Mouse (Mus musculus) heart, embryonic 14.5 days (tissue): ENCODE results near the gene Abraxas2. TPM values are rescaled to one million over a fixed set of nuclear protein-coding genes. Genes with fewer than 3 reads are reported as not detected.

Source experiments
- ATAC-seq: fragments of 200-750 bp; cut with Nextera tagmentation; 2 replicates; pipeline ENCODE4 v1.8.0; 2017; ENCODE audit warnings: low read depth, moderate TSS enrichment; ENCODE audit not compliant: insufficient number of reproducible peaks, insufficient read depth, low FRiP score
- H3K27ac ChIP-seq, 2 experiments: fragments of 200-500 bp in 1 of 2; fragments of 300-500 bp in 1 of 2; sonication (generic) in 1 of 2; replicated peaks in 1 of 2; 2 replicates each; pipeline ENCODE4 v1.5.1; 2012 to 2014; ENCODE audit warnings: low read depth in 2 of 2, low read length in 2 of 2, control low read depth in 1 of 2, mild to moderate bottlenecking in 1 of 2, mixed read lengths in 1 of 2; ENCODE audit not compliant: control insufficient read depth in 1 of 2, insufficient read depth in 1 of 2
- H3K27me3 ChIP-seq: fragments of 300-500 bp; sonication (generic); 2 replicates; pipeline ENCODE4 v1.6.1; 2014; ENCODE audit warnings: mild to moderate bottlenecking, low read length, control low read depth; ENCODE audit not compliant: control insufficient read depth, insufficient read depth
- H3K36me3 ChIP-seq: fragments of 300-500 bp; sonication (generic); 2 replicates; pipeline ENCODE4 v1.6.1; 2014; ENCODE audit warnings: mild to moderate bottlenecking, control low read depth, low read length, mixed read lengths; ENCODE audit not compliant: control insufficient read depth, insufficient read depth
- H3K4me1 ChIP-seq, 2 experiments: fragments of 200-500 bp in 1 of 2; fragments of 300-500 bp in 1 of 2; sonication (generic) in 1 of 2; 2 replicates each; pipeline ENCODE4 v1.6.1; 2012 to 2014; ENCODE audit warnings: low read length in 2 of 2, control low read depth in 1 of 2, mixed read lengths in 1 of 2; ENCODE audit not compliant: control insufficient read depth in 2 of 2, insufficient read depth in 2 of 2
- H3K4me2 ChIP-seq: fragments of 300-500 bp; sonication (generic); 2 replicates; pipeline ENCODE4 v1.6.1; 2014; ENCODE audit warnings: mild to moderate bottlenecking, low read length
- H3K4me3 ChIP-seq, 2 experiments: fragments of 200-500 bp in 1 of 2; fragments of 300-500 bp in 1 of 2; sonication (generic) in 1 of 2; 2 replicates each; pipeline ENCODE4 v1.5.1; 2012 to 2014; ENCODE audit warnings: low read length in 2 of 2, mild to moderate bottlenecking in 2 of 2, control low read depth in 1 of 2, low read depth in 1 of 2, moderate library complexity in 1 of 2; ENCODE audit not compliant: control insufficient read depth in 1 of 2, insufficient read depth in 1 of 2
- H3K9ac ChIP-seq: fragments of 300-500 bp; sonication (generic); 2 replicates; pipeline ENCODE4 v1.6.1; 2014; ENCODE audit warnings: mild to moderate bottlenecking, low read length
- H3K9me3 ChIP-seq: fragments of 300-500 bp; sonication (generic); 2 replicates; pipeline ENCODE4 v1.6.1; 2016; ENCODE audit warnings: low read length, control low read depth; ENCODE audit not compliant: control insufficient read depth
- WGBS: fragments of 180-500 bp; shearing (Covaris S2); extraction: QIAGEN DNeasy Blood & Tissue Kit; methylation state at CpG from one replicate; pipeline ENCODE4 v1.1.7; 2014; 5-methylcytosine and 5-hydroxymethylcytosine counted together
- polyA plus RNA-seq: library from polyadenylated mRNA; unstranded; fragments of >200 nt; fragmentation: Nextera tagmentation; extraction: Ambion mirVana; gene quantifications from 2 replicates; pipeline ENCODE4 v1.2.1, GENCODE M21; 2014

The Abraxas2 gene
- polyA plus RNA-seq: 29.4 and 33.0 TPM in 2 replicates

- WGBS: under 1% methylated on average over 52 of the region's 53 CpGs
- ATAC-seq: peak; percentile 84
These were observed at the start of gene Abraxas2 for GRCm38 (mm10) chr7:132859042-132859958. Abraxas2 (plus strand) TSS chr7:132859225.

GRCm38 (mm10) chr7:132809721-132810120, 49.3 kb upstream of the Abraxas2 start:
- Histone ChIP-seq H3K4me2 (peak overlapping the region; percentile 8; the same call in 1 of the 2 replicates), H3K9me3 (no peaks in the 10 kb centered on the region), H3K36me3 (no peaks in the 10 kb centered on the region), H3K27ac (no peak overlapping the region; a peak in 1 of 4 replicates), H3K4me1 (peaks cover 40 to 78% of the 10 kb centered on the region in 2 experiments), H3K27me3 (no peaks in the 10 kb centered on the region), H3K4me3 (no peak overlapping the region), H3K9ac (peak overlapping the region; percentile 22)
- 67% methylated on average over 6 of the region's 6 CpGs for WGBS
- ATAC-seq: no peak

More at GRCm38 (mm10) chr7:132859042-132859958, at the start of gene Abraxas2:
- H3K4me2 ChIP-seq: peak within 1 kb of the TSS; percentile 77
- peak within 1 kb of the TSS; percentile 89 to 95 for H3K4me3 ChIP-seq
- H3K9me3 ChIP-seq: no peaks in the 10 kb centered on the region
- peak within 1 kb of the TSS; percentile 93 for H3K9ac ChIP-seq
- H3K36me3 ChIP-seq: no peaks in the 10 kb centered on the region
- H3K4me1 ChIP-seq: peaks cover 0 to 9% of the 10 kb centered on the region in 2 experiments; a peak in 2 of 4 replicates
- H3K27me3 ChIP-seq: no peaks in the 10 kb centered on the region
- peak within 1 kb of the TSS; percentile 80 to 88 for H3K27ac ChIP-seq

GRCm38 (mm10) chr7:132810368-132810767, 48.7 kb upstream of the Abraxas2 start:
- 36% methylated on average over 6 of the region's 6 CpGs for WGBS
- Histone ChIP-seq H3K4me1 (peaks cover 40 to 73% of the 10 kb centered on the region in 2 experiments), H3K4me2 (peak overlapping the region; percentile 13; the same call in 1 of the 2 replicates), H3K9ac (peak overlapping the region; percentile 22), H3K4me3 (no peak overlapping the region), H3K27ac (peak overlapping the region in 1 of 2 experiments; percentile 44; a peak in 2 of 4 replicates), H3K9me3 (no peaks in the 10 kb centered on the region), H3K27me3 (no peaks in the 10 kb centered on the region), H3K36me3 (no peaks in the 10 kb centered on the region)
- no peak for ATAC-seq

DNA sequence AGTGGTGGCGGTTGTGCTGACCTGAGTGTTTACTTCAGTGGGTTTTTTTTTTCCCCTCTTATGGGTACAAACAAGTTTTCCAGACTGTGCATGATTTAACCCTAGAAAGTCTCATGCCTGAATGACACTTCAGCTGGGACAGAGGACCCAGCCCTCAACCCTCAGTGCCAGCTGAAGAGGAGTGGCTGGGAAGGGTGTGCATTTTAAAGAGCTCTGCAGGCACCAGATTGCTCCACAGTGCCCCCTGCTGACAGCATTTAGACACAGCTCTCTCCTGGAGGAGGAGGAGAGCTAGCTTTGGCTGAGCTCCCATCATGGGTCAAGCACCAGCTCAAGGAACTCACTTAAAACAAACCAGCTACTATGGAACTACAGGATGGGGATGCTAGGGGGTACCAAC, 48.1 kb upstream of the Abraxas2 start:
- WGBS: 85% methylated on average over 1 of the region's 1 CpGs
- H3K9me3 ChIP-seq: no peaks in the 10 kb centered on the region
- H3K27ac ChIP-seq: peak overlapping the region in 1 of 2 experiments; percentile 44; a peak in 1 of 4 replicates
- H3K4me1 ChIP-seq: peaks cover 40 to 69% of the 10 kb centered on the region in 2 experiments
- H3K4me3 ChIP-seq: no peak overlapping the region
- no peaks in the 10 kb centered on the region for H3K27me3 ChIP-seq
- H3K36me3 ChIP-seq: no peaks in the 10 kb centered on the region
- H3K4me2 ChIP-seq: peak overlapping the region; percentile 90
- H3K9ac ChIP-seq: peak overlapping the region; percentile 22; the same call in 1 of the 2 replicates
- ATAC-seq: peak; percentile 31

GRCm38 (mm10) chr7:132811716-132812618, 47.1 kb upstream of the Abraxas2 start:
- ATAC-seq: no peak
- H3K4me1 ChIP-seq: peaks cover 33 to 58% of the 10 kb centered on the region in 2 experiments
- 11% methylated on average over 23 of the region's 23 CpGs for WGBS

DNA sequence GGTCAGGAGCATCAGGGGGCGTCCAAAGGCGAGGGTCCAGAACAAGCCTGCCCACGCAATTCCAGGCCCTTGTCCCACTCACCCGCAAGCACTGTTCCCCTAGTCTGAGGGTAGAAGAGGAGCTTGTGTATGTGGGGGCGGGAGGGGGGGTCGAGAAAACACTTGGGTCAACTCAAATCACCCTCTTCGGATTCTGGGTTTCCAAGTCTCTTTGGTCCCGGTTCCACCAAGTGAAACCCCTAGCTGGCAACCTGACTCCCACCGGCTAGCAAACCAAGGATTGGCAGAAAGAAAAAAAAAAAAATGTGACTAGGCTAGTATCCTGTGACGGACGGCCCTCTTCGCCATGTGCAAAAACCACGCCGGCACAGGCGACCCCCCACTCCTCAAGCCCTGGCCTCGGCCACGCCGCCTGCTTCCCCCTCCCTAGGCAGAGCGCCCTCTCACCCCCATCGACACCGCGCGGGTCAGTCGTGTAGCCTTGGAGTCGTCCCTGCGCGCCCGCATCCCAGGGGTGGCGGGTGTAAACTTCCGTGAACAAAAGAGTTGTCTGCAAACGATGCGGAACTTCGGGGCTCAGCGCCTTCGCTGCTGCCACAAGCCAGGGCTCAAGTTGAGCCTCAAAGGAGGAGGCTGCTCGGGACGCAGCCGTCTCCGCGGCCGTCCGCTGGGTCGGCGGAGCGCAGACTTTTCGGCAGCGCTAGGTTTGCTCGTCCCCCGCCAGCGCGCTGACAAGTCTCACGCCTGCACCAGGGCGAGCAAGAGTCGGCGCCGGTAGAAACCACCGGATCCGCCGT, 46.2 kb upstream of the Abraxas2 start:
- Histone ChIP-seq H3K27me3 (no peaks in the 10 kb centered on the region), H3K9me3 (no peaks in the 10 kb centered on the region)
- peak; percentile 17; the same call in 1 of the 2 replicates for ATAC-seq

More at GRCm38 (mm10) chr7:132811716-132812618, 47.1 kb upstream of the Abraxas2 start:
- Histone ChIP-seq H3K4me2 (peak overlapping the region; percentile 90), H3K9ac (peak overlapping the region; percentile 93), H3K4me3 (peak overlapping the region; percentile 63 to 77), H3K27me3 (no peaks in the 10 kb centered on the region), H3K27ac (peak overlapping the region; percentile 55 to 94), H3K9me3 (no peaks in the 10 kb centered on the region), H3K36me3 (no peaks in the 10 kb centered on the region)

More for the DNA sequence above, 46.2 kb upstream of the Abraxas2 start:
- Histone ChIP-seq H3K27ac (peak overlapping the region; percentile 86 to 94), H3K4me1 (peaks cover 26 to 50% of the 10 kb centered on the region in 2 experiments), H3K36me3 (no peaks in the 10 kb centered on the region), H3K4me2 (peak overlapping the region; percentile 90), H3K9ac (peak overlapping the region; percentile 93), H3K4me3 (peak overlapping the region; percentile 63 to 77)
- WGBS: under 1% methylated on average over 59 of the region's 59 CpGs
